Mouse (Mus musculus) G1E (cell line): ENCODE measurements at regions not wholly inside any gene's neighbourhood (a gene's known extent, or its start where the extent isn't known, plus 50 kb on each side); places are given as distances from the start of the nearest gene placed in this dataset.

ENCODE experiments used
- CTCF ChIP-seq: IDR thresholded peaks from 2 replicates; pipeline ENCODE4 v1.5.1; 2012; ENCODE audit warnings: low read depth, low read length, inconsistent platforms, mixed read lengths
- GATA1 ChIP-seq: IDR thresholded peaks from 2 replicates; pipeline ENCODE4 v1.6.1; 2012; ENCODE audit warnings: borderline replicate concordance, low read length, inconsistent platforms, mixed read lengths
- POLR2AphosphoS5 ChIP-seq: IDR thresholded peaks from 2 replicates; pipeline ENCODE4 v1.6.1; 2012; ENCODE audit warnings: low read depth, low read length, inconsistent platforms; ENCODE audit not compliant: insufficient replicate concordance
- TAL1 ChIP-seq: conservative IDR thresholded peaks from 2 replicates; pipeline ENCODE4 v1.6.1; 2012; ENCODE audit warnings: low read depth, low read length, inconsistent platforms, mixed read lengths

- TF ChIP-seq TAL1 = no peak
- TF ChIP-seq POLR2AphosphoS5 = no peak
- TF ChIP-seq CTCF = no peak
- TF ChIP-seq GATA1 = no peak
Observed at GRCm38 (mm10) chr8:89498088-89498695, 454.2 kb upstream of the Sall1 start.
